Mouse (Mus musculus) liver, embryonic 14.5 days (tissue): ENCODE data around the gene Ms4a10.

Source experiments
- CTCF ChIP-seq: IDR thresholded peaks from 2 replicates; pipeline ENCODE4 v1.5.1; 2016; ENCODE audit warnings: antibody characterized with exemption, low read depth, control low read depth
- EP300 ChIP-seq: IDR thresholded peaks from 2 replicates; pipeline ENCODE4 v1.6.1; 2016; ENCODE audit warnings: antibody characterized with exemption, low read depth

GRCm38 (mm10) chr19:10993150-10993549 is 18.7 kb upstream of the Ms4a10 start, which contains the start of gene Ms4a15:
- TF ChIP-seq CTCF (no peak), EP300 (no peak)
